Mouse (Mus musculus): ENCODE data around the gene Zfp617. TPM values are rescaled to one million over a fixed set of nuclear protein-coding genes. Genes with fewer than 3 reads are reported as not detected.
A peak's percentile ranks its signal among the peaks of the same experiment; 100 is the strongest.
"Not testable (repeated sequence)": the region's sequence is repeated elsewhere in the genome, so short reads cannot be mapped to it uniquely, and the experiment has no call there.

The Zfp617 gene
- 35.8 and 37.8 TPM in 2 replicates for polyA plus RNA-seq (2016; fragmentation: Nextera tagmentation; extraction: Ambion mirVana)

DNA sequence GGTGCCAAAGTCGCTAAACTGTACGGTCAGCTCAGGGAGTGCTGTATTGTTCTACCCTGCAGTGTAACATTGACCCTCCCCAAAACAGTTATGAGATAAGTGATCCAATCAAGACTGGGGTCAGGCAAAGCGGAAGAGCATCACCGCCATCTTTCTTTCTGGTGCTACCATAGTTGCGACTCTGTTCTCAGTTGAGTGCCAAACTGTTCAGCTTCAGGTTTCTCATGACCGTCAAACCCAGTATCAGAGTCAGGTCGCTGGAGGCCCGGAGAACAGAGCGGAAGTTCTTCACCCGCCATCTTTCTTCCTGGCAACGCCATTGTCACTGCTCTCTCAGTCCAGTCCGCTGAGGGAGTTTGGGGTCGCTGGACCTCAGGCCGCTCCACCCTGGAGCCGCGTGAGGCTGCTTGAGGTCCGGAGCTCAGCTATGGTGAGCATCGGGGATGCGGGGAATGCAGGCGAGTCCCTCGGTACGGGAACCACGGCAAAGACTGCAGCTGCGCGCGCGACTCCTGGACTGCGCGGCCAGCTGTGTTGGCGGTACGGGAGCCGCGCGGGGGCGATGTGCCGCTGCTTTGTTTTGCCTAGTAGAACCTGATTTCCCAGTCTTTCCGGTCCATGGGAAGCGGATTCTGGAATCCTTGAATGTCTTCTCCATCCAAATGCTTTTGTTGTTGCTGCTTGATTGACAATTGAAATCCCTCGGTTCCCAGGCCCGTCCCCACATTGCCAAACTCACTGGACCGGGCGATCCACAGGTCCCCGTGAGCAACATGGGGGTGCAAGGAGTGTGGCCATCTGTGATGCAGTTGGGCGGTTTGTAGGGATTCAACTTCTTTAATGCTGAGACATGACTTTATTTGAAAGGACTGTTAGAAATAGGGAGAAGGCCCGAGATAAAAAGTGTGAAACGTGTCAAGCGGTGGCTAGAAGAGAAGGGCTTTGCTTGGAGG, at the start of gene Zfp617, which contains the start of gene Zfp882:
Zfp617 (plus strand) TSS at position 327 of the 953 bp plus-strand sequence.
Zfp882 (plus strand) TSS at position 300 of the 953 bp plus-strand sequence.
- peak; percentile 94 for ATAC-seq (ENCODE audit: low FRiP score)
- peak within 1 kb of the TSS; percentile 97 for H3K27ac ChIP-seq
- H3K4me3 ChIP-seq (replicated peaks) = peak within 1 kb of the TSS; percentile 62
- H3K36me3 ChIP-seq (replicated peaks) = peaks cover 3% of the 10 kb centered on the region
- WGBS = 5% methylated on average over 47 of the region's 47 CpGs
- 0 out of 2 replicates have a peak, but pooled peaks cover 5% of the 10 kb centered on the region for H3K27me3 ChIP-seq
- peaks cover 2% of the 10 kb centered on the region; the same call in 1 of the 2 replicates for H3K4me1 ChIP-seq
- H3K9ac ChIP-seq = peak within 1 kb of the TSS; percentile 75
- H3K9me3 ChIP-seq = no peaks in the 10 kb centered on the region
- H3K4me2 ChIP-seq = peak within 1 kb of the TSS; percentile 58

DNA sequence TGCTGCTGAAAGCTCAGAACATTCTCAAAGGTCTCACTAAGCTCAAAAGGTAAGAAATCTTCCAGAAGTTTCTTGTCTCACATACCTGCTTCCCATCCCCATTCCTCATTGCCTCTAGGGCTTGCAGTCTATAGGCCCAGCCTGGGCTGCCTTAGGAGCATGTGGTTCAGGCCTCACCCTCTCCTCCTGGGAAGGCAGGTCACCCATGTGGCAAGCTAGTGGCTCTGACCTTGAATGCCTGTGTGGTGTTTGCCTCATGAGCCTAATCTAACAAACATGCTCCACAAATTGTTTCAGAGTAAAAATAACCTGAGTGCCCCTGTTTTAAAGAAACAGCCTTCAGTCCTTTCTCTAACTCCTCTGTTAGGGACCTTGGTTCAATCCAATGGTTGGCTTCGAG, 46.9 kb upstream of the Zfp617 start:
- ATAC-seq (ENCODE audit: low FRiP score); H3K9me3 ChIP-seq: not testable (repeated sequence)
- WGBS = 83% methylated on average over 1 of the region's 1 CpGs

DNA sequence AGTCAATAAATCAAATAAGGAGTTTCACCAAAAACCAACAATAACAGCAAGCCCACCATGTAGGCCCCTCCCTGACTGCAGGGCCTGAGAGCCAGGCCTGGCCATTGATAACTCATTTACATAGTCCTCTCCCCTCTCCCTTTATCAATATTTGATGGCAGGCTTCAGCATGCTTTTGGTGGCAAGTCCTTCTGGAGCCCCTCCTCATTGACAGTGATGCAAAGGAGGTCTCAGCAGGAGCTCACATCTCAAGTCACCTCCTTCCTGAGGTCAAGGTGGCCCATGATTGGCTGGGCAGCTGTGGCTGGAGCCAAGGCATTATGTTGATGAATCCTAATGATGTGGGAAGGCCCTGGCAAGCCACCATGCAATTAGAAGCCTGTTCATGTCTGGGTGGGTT, 46.4 kb upstream of the Zfp617 start:
- not testable (repeated sequence) for H3K9ac ChIP-seq; ATAC-seq (ENCODE audit: low FRiP score); H3K36me3 ChIP-seq (replicated peaks); H3K4me2 ChIP-seq; H3K27me3 ChIP-seq; H3K9me3 ChIP-seq; H3K4me3 ChIP-seq (replicated peaks); H3K27ac ChIP-seq; H3K4me1 ChIP-seq

More for the DNA sequence above, 46.9 kb upstream of the Zfp617 start:
- H3K36me3 ChIP-seq (replicated peaks); H3K9ac ChIP-seq; H3K27me3 ChIP-seq; H3K4me2 ChIP-seq; H3K4me3 ChIP-seq (replicated peaks); H3K4me1 ChIP-seq; H3K27ac ChIP-seq: not testable (repeated sequence)

DNA sequence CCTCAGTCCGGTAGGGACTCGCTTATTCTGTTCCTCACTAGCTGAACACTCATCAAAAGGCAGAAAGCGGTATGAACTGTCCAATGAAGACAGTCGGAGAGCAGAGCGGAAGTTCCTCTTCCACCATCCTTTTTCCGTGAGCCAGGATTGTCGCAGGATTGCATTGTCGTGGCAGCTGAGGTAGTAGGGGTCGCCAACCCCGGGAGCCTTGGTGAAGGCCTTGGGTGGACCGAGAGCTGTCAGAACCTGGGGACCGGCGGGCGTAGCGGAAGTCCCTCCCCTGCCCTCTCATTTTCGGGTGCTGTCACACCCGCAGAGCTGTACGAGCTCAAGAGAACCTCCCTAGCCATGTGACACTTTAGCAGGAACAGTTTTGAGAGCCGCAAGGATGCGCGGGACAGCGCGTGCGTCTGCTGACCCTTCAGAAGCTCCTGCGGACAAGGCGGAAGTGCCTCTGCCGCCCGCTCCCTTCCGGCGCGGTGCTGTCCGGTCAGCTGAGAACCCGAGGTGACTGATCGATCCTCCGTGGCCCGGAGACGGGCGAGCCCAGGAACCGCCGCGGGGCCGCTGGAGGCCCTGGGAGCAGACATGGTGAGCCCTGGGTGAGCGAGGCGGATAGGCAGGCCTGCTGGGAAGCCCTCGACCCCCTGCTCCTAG, 26.7 kb upstream of the Zfp617 start, which contains the start of gene Zfp709:
Zfp709 (plus strand) TSS at position 402 of the 657 bp plus-strand sequence.
- Histone ChIP-seq H3K9me3 (peaks cover 15% of the 10 kb centered on the region), H3K27ac (peak within 1 kb of the TSS; percentile 78), H3K4me3 (replicated peaks) (peak within 1 kb of the TSS; percentile 73), H3K4me1 (peaks cover 6% of the 10 kb centered on the region; the same call in 1 of the 2 replicates), H3K36me3 (replicated peaks) (peaks cover 18% of the 10 kb centered on the region), H3K9ac (peak within 1 kb of the TSS; percentile 78), H3K4me2 (peak within 1 kb of the TSS; percentile 82), H3K27me3 (no peaks in the 10 kb centered on the region)
- WGBS = 6% methylated on average over 45 of the region's 45 CpGs
- peak; percentile 88 for ATAC-seq (ENCODE audit: low FRiP score)

DNA sequence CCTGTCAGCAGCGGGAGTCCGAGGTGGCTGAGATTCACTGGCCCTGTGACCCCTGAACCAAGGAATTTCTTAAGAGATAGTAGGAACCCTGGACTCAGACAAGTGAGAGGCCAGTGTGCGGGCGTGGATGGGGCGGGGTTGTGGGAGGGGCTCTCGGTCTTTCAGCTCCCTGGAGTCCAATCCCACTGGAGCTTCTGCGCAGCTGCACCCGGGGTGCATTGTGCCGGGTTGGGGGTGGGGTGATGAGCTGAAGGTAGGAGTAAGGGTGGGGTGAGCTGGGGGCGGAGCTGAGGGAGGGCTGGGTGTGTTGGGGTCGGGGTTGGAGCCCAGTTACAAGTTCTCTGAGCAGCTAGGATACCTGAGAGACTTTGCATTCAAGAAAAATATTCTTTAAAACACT, 7.8 kb upstream of the Zfp617 start:
- not testable (repeated sequence) for ATAC-seq (ENCODE audit: low FRiP score); H3K9ac ChIP-seq; H3K9me3 ChIP-seq; H3K4me1 ChIP-seq; H3K36me3 ChIP-seq (replicated peaks); H3K27ac ChIP-seq; H3K4me2 ChIP-seq; H3K27me3 ChIP-seq; H3K4me3 ChIP-seq (replicated peaks)
- WGBS = 40% methylated on average over 11 of the region's 11 CpGs

DNA sequence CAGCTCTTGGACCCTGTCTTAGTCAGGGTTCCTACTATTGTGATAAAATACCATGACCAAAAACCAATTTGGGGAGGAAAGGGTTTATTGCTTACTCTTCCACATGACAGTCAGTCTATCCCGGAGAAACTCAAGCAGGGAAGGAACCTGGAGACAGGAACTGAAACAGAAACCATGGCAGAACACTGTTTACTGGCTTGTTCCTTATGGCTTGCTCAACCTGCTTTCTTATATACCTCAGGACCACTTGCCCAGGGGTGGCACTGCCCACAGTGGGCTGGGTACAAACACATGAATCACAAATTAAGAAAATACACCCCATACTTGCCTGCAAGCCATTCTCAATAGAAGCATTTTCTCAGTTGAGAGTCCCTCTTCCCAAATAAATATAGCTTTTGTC, 5.4 kb upstream of the Zfp617 start:
- not testable (repeated sequence) for H3K36me3 ChIP-seq (replicated peaks); H3K4me1 ChIP-seq; ATAC-seq (ENCODE audit: low FRiP score); H3K9me3 ChIP-seq; H3K27me3 ChIP-seq; H3K4me3 ChIP-seq (replicated peaks); H3K9ac ChIP-seq; H3K27ac ChIP-seq; H3K4me2 ChIP-seq
- 68% methylated on average over 1 of the region's 1 CpGs for WGBS

DNA sequence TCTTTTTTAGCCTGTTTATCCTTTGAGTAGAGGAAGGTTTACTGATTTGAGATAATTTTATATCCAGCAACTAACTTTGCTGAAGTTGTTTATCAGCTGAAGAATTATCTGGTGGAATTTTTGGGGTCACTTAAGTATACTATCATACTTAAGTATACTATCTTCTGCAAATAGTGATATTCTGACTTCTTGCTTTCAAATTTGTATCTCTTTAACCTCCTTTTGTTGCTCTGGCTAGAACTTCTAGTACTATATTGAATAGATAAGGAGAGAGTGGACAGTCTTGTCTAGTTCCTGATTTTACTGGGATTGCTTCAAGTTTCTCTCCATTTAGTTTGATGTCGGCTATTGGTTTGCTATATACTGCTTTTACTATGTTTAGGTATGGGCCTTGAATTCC, 1.6 kb upstream of the Zfp617 start:
- WGBS = 90% methylated on average over 1 of the region's 1 CpGs
- H3K9me3 ChIP-seq = no peaks in the 10 kb centered on the region
- no peak overlapping the region for H3K4me2 ChIP-seq
- H3K4me1 ChIP-seq = peaks cover 2% of the 10 kb centered on the region; the same call in 1 of the 2 replicates
- no peaks in the 10 kb centered on the region for H3K36me3 ChIP-seq (replicated peaks)
- H3K27me3 ChIP-seq = 0 out of 2 replicates have a peak, but pooled peaks cover 5% of the 10 kb centered on the region
- no peak overlapping the region for H3K9ac ChIP-seq
- H3K27ac ChIP-seq = no peak overlapping the region
- no peak overlapping the region for H3K4me3 ChIP-seq (replicated peaks)
- no peak for ATAC-seq (ENCODE audit: low FRiP score)

DNA sequence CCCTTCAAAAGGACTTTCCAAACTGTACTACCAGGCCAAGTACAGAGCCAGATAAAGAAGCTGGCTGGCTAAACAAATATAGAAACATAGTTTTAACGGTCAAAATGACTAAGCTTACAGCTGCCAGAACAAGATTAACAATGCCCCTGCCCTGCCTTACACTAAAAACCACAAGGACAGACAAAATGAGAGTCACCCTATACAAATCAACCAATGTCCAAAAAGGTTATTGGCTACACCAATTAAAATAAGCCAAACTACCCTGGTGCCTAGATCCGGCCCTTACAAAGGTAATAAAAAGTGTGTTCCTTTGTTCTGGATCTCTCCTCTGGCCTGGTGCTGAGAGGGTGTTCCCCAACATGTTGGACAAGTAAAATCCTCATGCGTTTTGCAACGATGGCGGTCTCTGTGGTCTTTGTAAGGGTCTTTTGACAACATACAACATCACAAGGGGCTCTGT, 607 bp upstream of the Zfp617 start:
- peak overlapping the region; percentile 97 for H3K27ac ChIP-seq
- H3K27me3 ChIP-seq = 0 out of 2 replicates have a peak, but pooled peaks cover 5% of the 10 kb centered on the region
- H3K36me3 ChIP-seq (replicated peaks) = no peaks in the 10 kb centered on the region
- 96% methylated on average over 5 of the region's 5 CpGs for WGBS
- no peak overlapping the region for H3K9ac ChIP-seq
- ATAC-seq (ENCODE audit: low FRiP score) = no peak
- peak overlapping the region; percentile 62 for H3K4me3 ChIP-seq (replicated peaks)
- H3K4me2 ChIP-seq = peak overlapping the region; percentile 58
- peaks cover 2% of the 10 kb centered on the region; the same call in 1 of the 2 replicates for H3K4me1 ChIP-seq
- no peaks in the 10 kb centered on the region for H3K9me3 ChIP-seq

DNA sequence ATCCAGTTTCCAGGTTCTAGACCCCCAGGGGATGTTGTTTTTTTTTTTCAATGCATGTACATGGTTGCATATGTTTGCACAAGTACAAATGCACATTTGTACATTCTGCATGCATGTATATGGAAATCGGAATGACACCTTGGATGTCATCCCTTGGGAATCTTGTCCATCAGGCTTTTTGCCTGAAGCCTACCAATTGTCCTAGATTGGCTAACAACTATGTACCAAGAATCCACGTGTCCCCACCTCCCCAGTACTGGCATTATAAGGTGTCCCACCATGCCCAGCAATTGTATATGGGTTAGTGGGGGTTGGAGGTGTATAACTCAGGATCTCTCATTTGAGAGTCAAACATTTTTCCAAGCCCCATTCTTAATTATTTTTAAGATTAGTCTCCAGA, 3.9 kb downstream of the Zfp617 start:
- Histone ChIP-seq H3K4me1 (peaks cover 2% of the 10 kb centered on the region; the same call in 1 of the 2 replicates), H3K36me3 (replicated peaks) (peaks cover 33% of the 10 kb centered on the region), H3K27ac (no peak overlapping the region), H3K4me3 (replicated peaks) (no peak overlapping the region), H3K9ac (no peak overlapping the region), H3K27me3 (no peaks in the 10 kb centered on the region), H3K9me3 (no peaks in the 10 kb centered on the region), H3K4me2 (no peak overlapping the region)
- WGBS = 83% methylated on average over 2 of the region's 2 CpGs
- no peak for ATAC-seq (ENCODE audit: low FRiP score)

DNA sequence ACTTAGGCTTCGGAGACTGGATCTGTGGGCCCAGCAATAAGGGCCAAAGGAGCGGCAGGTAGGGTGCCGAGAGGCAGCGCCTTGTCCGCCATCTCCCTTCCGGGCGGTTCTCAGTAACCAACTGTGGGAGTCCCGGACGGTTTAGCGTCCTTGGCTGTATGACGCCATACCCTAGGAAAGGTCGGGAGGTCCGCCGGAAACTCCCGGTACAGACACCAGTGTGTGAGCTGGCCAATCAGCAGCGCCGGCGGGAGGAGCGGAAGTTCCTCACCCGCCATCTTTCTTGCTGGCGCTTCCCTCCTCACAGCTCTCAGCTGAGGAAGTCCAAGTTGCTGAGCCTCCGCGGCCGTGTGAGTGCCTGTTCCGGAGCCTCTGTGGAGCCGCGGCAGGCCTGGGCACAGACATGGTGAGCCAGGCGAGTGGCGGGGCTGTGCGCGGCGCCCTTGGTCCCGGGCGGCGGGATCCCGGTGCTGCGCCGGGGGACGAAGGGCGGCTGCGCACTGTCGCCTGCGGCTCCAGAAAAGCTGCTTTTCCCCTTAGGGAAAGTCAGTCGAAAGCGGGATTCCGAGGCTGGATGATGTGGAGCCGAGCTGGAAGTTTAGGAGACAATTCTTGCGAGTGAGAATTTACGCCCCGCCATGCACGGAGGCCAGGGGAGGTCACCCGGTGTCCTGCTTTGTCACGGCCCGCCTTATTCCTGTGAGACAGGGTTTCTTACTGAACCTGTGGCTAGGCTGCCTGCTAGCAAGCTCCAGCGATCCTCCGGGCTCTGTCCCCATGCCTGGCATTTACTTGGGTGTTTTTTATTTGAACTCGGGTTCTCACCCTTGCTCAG, 14.3 kb downstream of the Zfp617 start:
- H3K27me3 ChIP-seq = no peaks in the 10 kb centered on the region
- H3K4me3 ChIP-seq (replicated peaks) = peak overlapping the region; percentile 76
- peaks cover 12% of the 10 kb centered on the region for H3K4me1 ChIP-seq
- WGBS = under 1% methylated on average over 50 of the region's 57 CpGs
- peak overlapping the region; percentile 85 for H3K9ac ChIP-seq
- ATAC-seq (ENCODE audit: low FRiP score) = peak; percentile 99
- peak overlapping the region; percentile 98 for H3K27ac ChIP-seq
- H3K36me3 ChIP-seq (replicated peaks) = 0 out of 2 replicates have a peak, but pooled peaks cover 14% of the 10 kb centered on the region
- peak overlapping the region; percentile 70 for H3K4me2 ChIP-seq
- H3K9me3 ChIP-seq = no peaks in the 10 kb centered on the region

DNA sequence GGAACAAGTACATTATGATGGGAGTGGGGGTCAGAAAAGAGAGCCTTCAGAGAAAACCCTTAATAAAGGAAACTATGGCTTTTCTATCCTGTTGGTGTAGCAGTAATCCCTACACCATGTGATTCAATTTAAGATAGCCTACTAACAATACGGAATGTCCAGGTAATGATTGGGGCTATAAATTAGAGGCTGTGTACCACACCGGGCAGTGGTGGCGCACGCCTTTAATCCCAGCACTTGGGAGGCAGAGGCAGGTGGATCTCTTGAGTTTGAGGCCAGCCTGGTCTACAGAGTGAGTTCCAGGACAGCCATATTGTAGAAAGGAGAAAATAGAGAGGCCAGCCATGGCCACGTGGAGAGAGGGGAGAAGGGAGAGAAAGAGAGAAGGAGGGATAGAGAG, 17.4 kb downstream of the Zfp617 start:
- no peak overlapping the region for H3K27ac ChIP-seq
- H3K9ac ChIP-seq = no peak overlapping the region
- ATAC-seq (ENCODE audit: low FRiP score) = no peak
- peaks cover 27% of the 10 kb centered on the region for H3K36me3 ChIP-seq (replicated peaks)
- H3K4me2 ChIP-seq = no peak overlapping the region
- WGBS = 99% methylated on average over 5 of the region's 5 CpGs
- H3K4me3 ChIP-seq (replicated peaks) = no peak overlapping the region
- no peaks in the 10 kb centered on the region for H3K9me3 ChIP-seq
- H3K27me3 ChIP-seq = no peaks in the 10 kb centered on the region
- H3K4me1 ChIP-seq = peaks cover 12% of the 10 kb centered on the region

All from forebrain, embryonic 12.5 days (tissue).